Mouse (Mus musculus): ENCODE results near the gene Gltpd2. TPM values are rescaled to one million over a fixed set of nuclear protein-coding genes. Genes with fewer than 3 reads are reported as not detected.

The Gltpd2 gene
- polyA plus RNA-seq, 1 experiment from 2014 or later: 0.87 TPM

GRCm38 (mm10) chr11:70563470-70564275 is 44.7 kb downstream of the Gltpd2 start:
- Histone ChIP-seq H3K9me3 (replicated peaks; ENCODE audit: low read length) (no peaks in the 10 kb centered on the region), H3K27ac (peak overlapping the region; percentile 94), H3K27me3 (ENCODE audit: insufficient read depth, low read length) (no peaks in the 10 kb centered on the region), H3K4me1 (replicated peaks; ENCODE audit: insufficient read depth, low read length) (peaks cover 17% of the 10 kb centered on the region; the same call in 1 of the 2 replicates), H3K36me3 (ENCODE audit: insufficient read depth, low read length) (no peaks in the 10 kb centered on the region), H3K4me3 (replicated peaks; ENCODE audit: low read depth, low read length) (peak overlapping the region; percentile 96), H3K4me2 (ENCODE audit: low read length) (peak overlapping the region; percentile 96), H3K9ac (ENCODE audit: low read depth, low read length) (peak overlapping the region; percentile 88)
- no peak; the same call in 1 of the 2 replicates for TF ChIP-seq CTCF (IDR thresholded peaks at IDR 0.05; ENCODE audit: low read depth)
- under 1% methylated on average over 25 of the region's 25 CpGs for WGBS
- DNase-seq (ENCODE audit: low spot score) (peak; percentile 80), ATAC-seq (replicated peaks; ENCODE audit: low FRiP score, low read depth) (no peak; the same call in 1 of the 2 replicates)

DNA sequence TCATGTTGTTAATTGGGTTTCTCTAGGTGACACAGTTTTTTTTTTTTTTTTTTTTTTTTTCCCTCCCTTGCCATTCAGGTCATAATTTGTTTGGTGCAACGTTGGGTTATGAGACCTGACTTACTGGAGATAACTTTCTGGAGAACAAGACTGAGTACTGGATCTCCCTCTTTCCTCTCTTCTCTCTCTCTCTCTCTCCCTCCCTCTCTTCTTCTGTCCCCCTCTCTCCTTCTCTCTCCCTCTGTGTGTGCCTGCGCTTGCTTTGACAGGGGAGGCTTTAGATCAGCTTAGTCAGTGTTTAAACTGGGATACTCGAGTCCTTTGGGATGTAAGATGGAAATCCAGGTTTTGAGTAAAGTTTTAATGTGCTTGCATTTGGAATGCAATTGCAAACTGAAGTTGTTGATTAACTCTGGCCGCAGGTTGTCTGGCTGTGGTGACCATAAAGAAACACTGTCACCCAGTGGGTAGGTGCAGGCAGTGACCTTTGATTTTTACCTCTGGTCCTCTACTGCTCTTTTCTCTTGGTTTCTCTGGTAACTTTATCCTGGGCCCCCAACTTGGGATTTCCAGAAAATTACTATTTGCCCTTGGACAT is 45.4 kb downstream of the Gltpd2 start:
- no peak for ATAC-seq (replicated peaks; ENCODE audit: low FRiP score, low read depth)
- 15% methylated on average over 4 of the region's 4 CpGs for WGBS
- peak; percentile 22; the same call in 1 of the 2 replicates for TF ChIP-seq CTCF (IDR thresholded peaks at IDR 0.05; ENCODE audit: low read depth)
- Histone ChIP-seq H3K4me1 (replicated peaks; ENCODE audit: insufficient read depth, low read length) (peaks cover 17% of the 10 kb centered on the region; the same call in 1 of the 2 replicates), H3K27me3 (ENCODE audit: insufficient read depth, low read length) (no peaks in the 10 kb centered on the region), H3K4me2 (ENCODE audit: low read length) (peak overlapping the region; percentile 96), H3K36me3 (ENCODE audit: insufficient read depth, low read length) (no peaks in the 10 kb centered on the region), H3K9ac (ENCODE audit: low read depth, low read length) (peak overlapping the region; percentile 88; the same call in 1 of the 2 replicates), H3K27ac (peak overlapping the region; percentile 94), H3K4me3 (replicated peaks; ENCODE audit: low read depth, low read length) (peak overlapping the region; percentile 96), H3K9me3 (replicated peaks; ENCODE audit: low read length) (no peaks in the 10 kb centered on the region)
- DNase-seq (ENCODE audit: low spot score): no peak

GRCm38 (mm10) chr11:70566586-70566985 is 47.6 kb downstream of the Gltpd2 start:
- Histone ChIP-seq H3K27me3 (ENCODE audit: insufficient read depth, low read length) (no peaks in the 10 kb centered on the region), H3K9ac (ENCODE audit: low read depth, low read length) (no peak overlapping the region), H3K4me1 (replicated peaks; ENCODE audit: insufficient read depth, low read length) (peaks cover 17% of the 10 kb centered on the region; the same call in 1 of the 2 replicates), H3K27ac (no peak overlapping the region), H3K4me2 (ENCODE audit: low read length) (no peak overlapping the region), H3K36me3 (ENCODE audit: insufficient read depth, low read length) (no peaks in the 10 kb centered on the region), H3K4me3 (replicated peaks; ENCODE audit: low read depth, low read length) (no peak overlapping the region), H3K9me3 (replicated peaks; ENCODE audit: low read length) (no peaks in the 10 kb centered on the region)
- no peak for TF ChIP-seq CTCF (IDR thresholded peaks at IDR 0.05; ENCODE audit: low read depth)
- DNase-seq (ENCODE audit: low spot score) (no peak), ATAC-seq (replicated peaks; ENCODE audit: low FRiP score, low read depth) (no peak)
- WGBS: 37% methylated on average over 7 of the region's 7 CpGs

Other genes starting within 250 kb of the Gltpd2 start
- gene Alox12e, start 196.6 kb upstream of the Gltpd2 start, polyA plus RNA-seq (2015; fragmentation: Nextera tagmentation; extraction: Ambion mirVana): 0.10 and 0.16 TPM in 2 replicates
- 2.3 and 2.4 TPM in 2 replicates for gene Alox15, start 167.2 kb upstream of the Gltpd2 start, polyA plus RNA-seq (2015; fragmentation: Nextera tagmentation; extraction: Ambion mirVana)
- 18.8 and 20.2 TPM in 2 replicates for gene Pelp1, start 109.2 kb upstream of the Gltpd2 start, polyA plus RNA-seq (2015; fragmentation: Nextera tagmentation; extraction: Ambion mirVana)
- gene Arrb2, start 86.6 kb upstream of the Gltpd2 start, polyA plus RNA-seq (2015; fragmentation: Nextera tagmentation; extraction: Ambion mirVana): 12.0 and 13.5 TPM in 2 replicates
- gene Med11, start 67.3 kb upstream of the Gltpd2 start, polyA plus RNA-seq (2015; fragmentation: Nextera tagmentation; extraction: Ambion mirVana): 33.5 and 38.3 TPM in 2 replicates
- 0.82 and 1.5 TPM in 2 replicates for gene Zmynd15, start 59.8 kb upstream of the Gltpd2 start, polyA plus RNA-seq (2015; fragmentation: Nextera tagmentation; extraction: Ambion mirVana)
- gene Cxcl16, start 59.2 kb upstream of the Gltpd2 start, polyA plus RNA-seq (2015; fragmentation: Nextera tagmentation; extraction: Ambion mirVana): 16.7 and 17.6 TPM in 2 replicates
- 0.84 and 1.5 TPM in 2 replicates for gene Tm4sf5, start 14.0 kb upstream of the Gltpd2 start, polyA plus RNA-seq (2015; fragmentation: Nextera tagmentation; extraction: Ambion mirVana)
- 0.57 and 0.66 TPM in 2 replicates for gene Vmo1, start 4.6 kb upstream of the Gltpd2 start, polyA plus RNA-seq (2015; fragmentation: Nextera tagmentation; extraction: Ambion mirVana)
- 686 and 703 TPM in 2 replicates for gene Psmb6, start 6.2 kb downstream of the Gltpd2 start, polyA plus RNA-seq (2015; fragmentation: Nextera tagmentation; extraction: Ambion mirVana)
- gene Gm40193, start 13.7 kb downstream of the Gltpd2 start, polyA plus RNA-seq (2015; fragmentation: Nextera tagmentation; extraction: Ambion mirVana): not detected in 2 replicates
- gene Pld2, start 20.9 kb downstream of the Gltpd2 start, polyA plus RNA-seq (2015; fragmentation: Nextera tagmentation; extraction: Ambion mirVana): 6.7 and 7.2 TPM in 2 replicates
- 11.5 and 12.1 TPM in 2 replicates for gene Mink1, start 43.7 kb downstream of the Gltpd2 start, polyA plus RNA-seq (2015; fragmentation: Nextera tagmentation; extraction: Ambion mirVana)
- not detected in 2 replicates for gene 4930544D05Rik, start 96.7 kb downstream of the Gltpd2 start, polyA plus RNA-seq (2015; fragmentation: Nextera tagmentation; extraction: Ambion mirVana)
- 0.25 and 0.29 TPM in 2 replicates for gene Chrne, start 100.0 kb downstream of the Gltpd2 start, polyA plus RNA-seq (2015; fragmentation: Nextera tagmentation; extraction: Ambion mirVana)
- 0.16 and 0.19 TPM in 2 replicates for gene Gp1ba, start 119.9 kb downstream of the Gltpd2 start, polyA plus RNA-seq (2015; fragmentation: Nextera tagmentation; extraction: Ambion mirVana)
- gene Rnf167, start 128.0 kb downstream of the Gltpd2 start, polyA plus RNA-seq (2015; fragmentation: Nextera tagmentation; extraction: Ambion mirVana): 109 and 113 TPM in 2 replicates
- 227 and 239 TPM in 2 replicates for gene Slc25a11, start 128.3 kb downstream of the Gltpd2 start, polyA plus RNA-seq (2015; fragmentation: Nextera tagmentation; extraction: Ambion mirVana)
- 1,513 and 1,569 TPM in 2 replicates for gene Pfn1, start 135.4 kb downstream of the Gltpd2 start, polyA plus RNA-seq (2015; fragmentation: Nextera tagmentation; extraction: Ambion mirVana)
- 9.7 and 10.0 TPM in 2 replicates for gene Eno3, start 138.0 kb downstream of the Gltpd2 start, polyA plus RNA-seq (2015; fragmentation: Nextera tagmentation; extraction: Ambion mirVana)
- 91.5 and 102 TPM in 2 replicates for gene Spag7, start 150.2 kb downstream of the Gltpd2 start, polyA plus RNA-seq (2015; fragmentation: Nextera tagmentation; extraction: Ambion mirVana)
- gene Camta2, start 168.9 kb downstream of the Gltpd2 start, polyA plus RNA-seq (2015; fragmentation: Nextera tagmentation; extraction: Ambion mirVana): 9.2 and 9.4 TPM in 2 replicates
- 2.3 and 3.0 TPM in 2 replicates for gene Inca1, start 181.0 kb downstream of the Gltpd2 start, polyA plus RNA-seq (2015; fragmentation: Nextera tagmentation; extraction: Ambion mirVana)
- gene Kif1c, start 181.4 kb downstream of the Gltpd2 start, polyA plus RNA-seq (2015; fragmentation: Nextera tagmentation; extraction: Ambion mirVana): 3.5 and 3.6 TPM in 2 replicates
- 7.1 and 7.7 TPM in 2 replicates for gene Zfp3, start 245.0 kb downstream of the Gltpd2 start, polyA plus RNA-seq (2015; fragmentation: Nextera tagmentation; extraction: Ambion mirVana)

Data from kidney, postnatal 0 days (tissue).